Mouse (Mus musculus) heart, postnatal 14 days (tissue): Measurements from ENCODE around the gene Dap. TPM values are rescaled to one million over a fixed set of nuclear protein-coding genes. Genes with fewer than 3 reads are reported as not detected.

Source experiments
- total RNA-seq, 2 experiments: library from RNA; stranded (reverse); gene quantifications; 2 replicates each; pipeline ENCODE4 v1.2.3; 2021

The Dap gene
- total RNA-seq, 2 experiments from 2014 or later: 22.7 to 22.9 TPM

Other genes starting within 250 kb of the Dap start
- 10 to 100 TPM; 21.8 TPM for gene Ankrd33b, start 143.4 kb downstream of the Dap start, total RNA-seq
- gene Ropn1l, start 229.4 kb downstream of the Dap start, total RNA-seq: under 1 TPM in 1 of 2 experiments, not detected in 1; 0.29 TPM